Mouse (Mus musculus): ENCODE measurements around the gene Pxylp1. TPM values are rescaled to one million over a fixed set of nuclear protein-coding genes. Genes with fewer than 3 reads are reported as not detected.

Gene Pxylp1
- polyA plus RNA-seq, 1 experiment = 14.5 TPM

GRCm38 (mm10) chr9:96888742-96889344 lies 3.6 kb downstream of the Pxylp1 start:
- under 1% methylated on average over 37 of the region's 37 CpGs for whole genome bisulfite sequencing
- Histone ChIP-seq H3K4me1 (ENCODE audit: control insufficient read depth, insufficient read depth, low read length) (peaks cover 4% of the 10 kb centered on the region; the same call in 1 of the 2 replicates), H3K4me3 (replicated peaks; ENCODE audit: control insufficient read depth, low read depth, low read length) (peak overlapping the region; percentile 97), H3K27ac (ENCODE audit: control insufficient read depth, insufficient read depth, low read depth, low read length, poor library complexity) (peak overlapping the region; percentile 96)
- TF ChIP-seq POLR2A (IDR thresholded peaks at IDR 0.05; ENCODE audit: borderline replicate concordance, control insufficient read depth, low read depth, low read length) (no peak), CTCF (IDR thresholded peaks at IDR 0.05; ENCODE audit: control insufficient read depth, insufficient read depth, low read length) (no peak)

DNA sequence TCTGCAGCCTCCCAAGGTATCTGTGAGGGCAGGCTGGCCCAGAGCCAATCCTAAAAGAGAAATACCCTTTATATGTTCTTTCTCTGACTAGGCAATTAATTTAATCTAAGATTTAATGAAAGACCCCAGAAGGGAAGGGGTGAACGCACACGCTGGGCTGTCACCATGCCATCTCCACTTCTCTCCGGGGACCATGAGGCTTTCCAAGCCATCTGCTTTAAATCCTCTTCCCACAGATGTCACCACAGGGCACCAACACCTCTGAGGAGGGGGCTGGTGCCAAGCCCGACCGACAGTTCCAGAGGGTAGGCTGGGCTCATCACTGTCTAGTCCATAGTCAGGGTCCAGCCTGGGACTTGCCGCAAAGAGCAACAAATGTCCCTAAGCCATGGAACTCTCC lies 4.5 kb downstream of the Pxylp1 start:
- no peak overlapping the region for H3K27ac ChIP-seq (ENCODE audit: control insufficient read depth, insufficient read depth, low read depth, low read length, poor library complexity)
- WGBS = 55% methylated on average over 6 of the region's 6 CpGs
- TF ChIP-seq POLR2A (IDR thresholded peaks at IDR 0.05; ENCODE audit: borderline replicate concordance, control insufficient read depth, low read depth, low read length) (no peak), CTCF (IDR thresholded peaks at IDR 0.05; ENCODE audit: control insufficient read depth, insufficient read depth, low read length) (no peak)
- H3K4me1 ChIP-seq (ENCODE audit: control insufficient read depth, insufficient read depth, low read length) = peaks cover 3% of the 10 kb centered on the region; the same call in 1 of the 2 replicates
- peak overlapping the region; percentile 29 for H3K4me3 ChIP-seq (replicated peaks; ENCODE audit: control insufficient read depth, low read depth, low read length)

GRCm38 (mm10) chr9:96887492-96887891 lies 5.0 kb downstream of the Pxylp1 start:
- TF ChIP-seq POLR2A (IDR thresholded peaks at IDR 0.05; ENCODE audit: borderline replicate concordance, control insufficient read depth, low read depth, low read length) = no peak
- no peak for TF ChIP-seq CTCF (IDR thresholded peaks at IDR 0.05; ENCODE audit: control insufficient read depth, insufficient read depth, low read length)
- no peak overlapping the region for H3K27ac ChIP-seq (ENCODE audit: control insufficient read depth, insufficient read depth, low read depth, low read length, poor library complexity)
- peaks cover 2% of the 10 kb centered on the region; the same call in 1 of the 2 replicates for H3K4me1 ChIP-seq (ENCODE audit: control insufficient read depth, insufficient read depth, low read length)
- H3K4me3 ChIP-seq (replicated peaks; ENCODE audit: control insufficient read depth, low read depth, low read length) = no peak overlapping the region

DNA sequence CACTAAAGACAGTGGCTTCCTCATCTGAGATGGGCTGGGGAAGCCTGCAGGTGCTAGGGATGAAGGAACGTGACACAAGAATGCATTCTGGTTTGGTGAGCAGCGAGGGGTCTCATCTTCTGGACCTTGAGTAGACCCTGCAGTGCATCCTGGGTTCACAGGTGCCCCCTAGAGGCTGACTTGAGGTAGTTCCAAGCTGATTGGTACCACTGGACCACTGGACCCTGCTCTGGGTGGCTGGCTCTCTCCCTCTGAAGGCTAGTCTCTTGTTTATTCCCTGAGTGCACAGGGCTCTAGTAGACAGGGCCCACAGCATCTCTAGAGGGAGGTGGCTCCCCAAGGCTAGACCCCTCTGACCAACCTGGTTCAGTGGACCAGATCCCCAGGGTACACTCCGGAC lies 6.7 kb downstream of the Pxylp1 start:
- Histone ChIP-seq H3K27ac (ENCODE audit: control insufficient read depth, insufficient read depth, low read depth, low read length, poor library complexity) (no peak overlapping the region), H3K4me1 (ENCODE audit: control insufficient read depth, insufficient read depth, low read length) (no peaks in the 10 kb centered on the region; the same call in 1 of the 2 replicates), H3K4me3 (replicated peaks; ENCODE audit: control insufficient read depth, low read depth, low read length) (no peak overlapping the region)
- TF ChIP-seq CTCF (IDR thresholded peaks at IDR 0.05; ENCODE audit: control insufficient read depth, insufficient read depth, low read length) (peak; percentile 61), POLR2A (IDR thresholded peaks at IDR 0.05; ENCODE audit: borderline replicate concordance, control insufficient read depth, low read depth, low read length) (no peak)
- 68% methylated on average over 3 of the region's 3 CpGs for WGBS

- Histone ChIP-seq H3K4me3 (replicated peaks; ENCODE audit: control insufficient read depth, low read depth, low read length) (no peak overlapping the region), H3K4me1 (ENCODE audit: control insufficient read depth, insufficient read depth, low read length) (no peaks in the 10 kb centered on the region), H3K27ac (ENCODE audit: control insufficient read depth, insufficient read depth, low read depth, low read length, poor library complexity) (no peak overlapping the region)
- WGBS = 89% methylated on average over 20 of the region's 20 CpGs
- TF ChIP-seq CTCF (IDR thresholded peaks at IDR 0.05; ENCODE audit: control insufficient read depth, insufficient read depth, low read length) (no peak), POLR2A (IDR thresholded peaks at IDR 0.05; ENCODE audit: borderline replicate concordance, control insufficient read depth, low read depth, low read length) (no peak)
Observed at GRCm38 (mm10) chr9:96882496-96883265, 9.8 kb downstream of the Pxylp1 start.

DNA sequence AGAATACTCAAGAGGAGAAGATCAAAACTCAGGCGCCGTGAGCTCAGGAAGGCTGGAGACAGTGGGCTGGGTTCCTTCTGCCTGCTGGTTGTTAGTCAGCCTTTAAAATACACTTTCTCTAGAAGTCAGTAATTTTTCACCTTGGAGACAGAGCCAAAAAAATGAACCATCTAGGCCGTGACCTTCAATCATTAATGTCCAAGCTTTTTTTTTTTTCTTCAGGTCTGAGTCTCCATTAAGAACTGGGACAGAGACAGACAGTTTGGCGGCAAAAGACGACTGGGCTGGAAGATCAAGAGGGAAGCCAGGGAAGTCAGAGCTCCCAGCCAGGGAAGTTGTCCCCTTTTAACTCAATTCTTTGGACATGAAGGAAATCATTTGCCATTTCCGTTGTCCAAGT lies 10.6 kb downstream of the Pxylp1 start:
- TF ChIP-seq POLR2A (IDR thresholded peaks at IDR 0.05; ENCODE audit: borderline replicate concordance, control insufficient read depth, low read depth, low read length) (no peak), CTCF (IDR thresholded peaks at IDR 0.05; ENCODE audit: control insufficient read depth, insufficient read depth, low read length) (no peak)
- Histone ChIP-seq H3K4me1 (ENCODE audit: control insufficient read depth, insufficient read depth, low read length) (no peaks in the 10 kb centered on the region), H3K27ac (ENCODE audit: control insufficient read depth, insufficient read depth, low read depth, low read length, poor library complexity) (no peak overlapping the region), H3K4me3 (replicated peaks; ENCODE audit: control insufficient read depth, low read depth, low read length) (no peak overlapping the region)
- 78% methylated on average over 6 of the region's 6 CpGs for WGBS

DNA sequence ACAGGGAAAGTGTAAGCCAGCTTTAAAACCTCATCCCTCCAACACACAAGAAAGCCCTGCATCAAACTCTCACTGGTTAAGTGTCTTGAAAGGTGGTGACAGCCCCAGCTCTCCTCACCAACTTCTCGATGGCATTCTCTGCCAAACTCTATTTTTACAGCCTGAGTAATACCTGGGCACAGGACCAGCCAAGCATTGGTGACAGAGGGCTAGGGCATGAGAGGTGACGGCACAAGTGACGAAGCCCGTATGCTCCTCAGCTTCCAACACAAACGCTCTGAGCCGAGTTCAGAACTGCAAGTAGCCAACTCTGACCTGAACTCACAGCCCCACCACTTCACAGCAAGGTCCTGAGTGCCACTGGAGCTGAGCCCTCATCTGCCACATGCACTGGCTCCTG lies 13.4 kb downstream of the Pxylp1 start:
- H3K4me1 ChIP-seq (ENCODE audit: control insufficient read depth, insufficient read depth, low read length) = no peaks in the 10 kb centered on the region
- WGBS = 89% methylated on average over 6 of the region's 6 CpGs
- no peak for TF ChIP-seq CTCF (IDR thresholded peaks at IDR 0.05; ENCODE audit: control insufficient read depth, insufficient read depth, low read length)
- TF ChIP-seq POLR2A (IDR thresholded peaks at IDR 0.05; ENCODE audit: borderline replicate concordance, control insufficient read depth, low read depth, low read length) = no peak
- H3K27ac ChIP-seq (ENCODE audit: control insufficient read depth, insufficient read depth, low read depth, low read length, poor library complexity) = no peak overlapping the region
- no peak overlapping the region for H3K4me3 ChIP-seq (replicated peaks; ENCODE audit: control insufficient read depth, low read depth, low read length)

DNA sequence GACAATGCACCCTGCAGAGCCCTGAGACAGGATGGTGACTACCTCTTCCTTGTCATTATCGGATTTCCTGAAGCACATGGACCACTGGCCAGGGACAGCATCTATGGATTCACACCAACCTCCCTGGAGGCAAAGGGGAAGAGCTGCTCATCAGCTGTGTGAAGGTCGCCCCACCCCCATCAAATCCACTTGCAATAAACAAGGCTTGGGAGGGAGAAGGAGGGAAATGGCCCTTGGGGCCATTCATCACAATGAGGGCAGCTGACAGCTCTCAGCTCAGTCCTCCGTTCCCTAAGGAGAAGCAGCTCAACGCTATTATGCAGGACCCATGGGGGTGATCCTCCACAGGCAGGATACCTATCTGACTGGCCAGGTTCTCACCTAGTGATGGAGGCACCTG lies 14.0 kb downstream of the Pxylp1 start:
- no peak overlapping the region for H3K4me3 ChIP-seq (replicated peaks; ENCODE audit: control insufficient read depth, low read depth, low read length)
- H3K4me1 ChIP-seq (ENCODE audit: control insufficient read depth, insufficient read depth, low read length) = no peaks in the 10 kb centered on the region
- TF ChIP-seq CTCF (IDR thresholded peaks at IDR 0.05; ENCODE audit: control insufficient read depth, insufficient read depth, low read length) (no peak), POLR2A (IDR thresholded peaks at IDR 0.05; ENCODE audit: borderline replicate concordance, control insufficient read depth, low read depth, low read length) (no peak)
- WGBS = 77% methylated on average over 4 of the region's 4 CpGs
- H3K27ac ChIP-seq (ENCODE audit: control insufficient read depth, insufficient read depth, low read depth, low read length, poor library complexity) = no peak overlapping the region

Data from bone marrow, adult 2 months (tissue).